In genomic region chr6:61347045-61347838, GRCm38 (mm10) we compare ENCODE assay signal across 11 mouse cellular contexts.
DNase-seq lines count a peak whose midpoint lies in the region; ATAC-seq and TF ChIP-seq lines count a peak whose summit lies in the region.
"Had no signal": no experiment of that assay in that cellular context is flagged by ENCODE, and none has a peak within 500 bp of the region (broad histone marks: within the 10 kb centered on the region; RNA-seq: fewer than 3 reads in every experiment).

No protein-coding gene starts in this region.

- no peaks in the 10 kb centered on the region for H3K4me1 ChIP-seq in cerebellum, adult 2 months (ENCODE audit: control insufficient read depth, insufficient read depth, low read length)
- H3K4me1 ChIP-seq in kidney, postnatal 0 days (replicated peaks; ENCODE audit: insufficient read depth, low read length), result no peaks in the 10 kb centered on the region
- no peaks in the 10 kb centered on the region for H3K4me1 ChIP-seq in kidney, embryonic 16.5 days (ENCODE audit: insufficient read depth, low read length)
- H3K4me1 ChIP-seq in forebrain, postnatal 0 days (ENCODE audit: insufficient read depth), result no peaks in the 10 kb centered on the region
- H3K4me1 ChIP-seq: liver, embryonic 13.5 days; neural tube, embryonic 12.5 days; stomach, embryonic 15.5 days had no signal

- H3K4me2 ChIP-seq in kidney, postnatal 0 days (ENCODE audit: low read length), result no peak overlapping the region
- H3K4me2 ChIP-seq in kidney, embryonic 16.5 days (replicated peaks; ENCODE audit: low read depth, low read length), result no peak overlapping the region
- no peak overlapping the region for H3K4me2 ChIP-seq in forebrain, postnatal 0 days (ENCODE audit: low read depth)
- H3K4me2 ChIP-seq: liver, embryonic 13.5 days; neural tube, embryonic 12.5 days; stomach, embryonic 15.5 days had no signal

- peak in 1 of 2 experiments; percentile 30 for DNase-seq in cerebellum, adult 2 months
- DNase-seq in cerebellum, adult 8-10 months, result no peak
- peak; percentile 53 for DNase-seq in kidney, postnatal 0 days (ENCODE audit: low spot score)
- DNase-seq in A20 (ENCODE audit: low read depth, low spot score), result peak; percentile 14
- DNase-seq in forebrain, postnatal 0 days, result peak; percentile 73
- DNase-seq in urinary bladder, postnatal 36 days (ENCODE audit: low spot score in 2 of 2), result no peak
- DNase-seq in thymus, postnatal 25 days, result no peak
- DNase-seq: liver, embryonic 13.5 days had no signal

- no peaks in the 10 kb centered on the region for H3K36me3 ChIP-seq in kidney, postnatal 0 days (ENCODE audit: insufficient read depth, low read length)
- H3K36me3 ChIP-seq in kidney, embryonic 16.5 days (ENCODE audit: insufficient read depth, low read length), result no peaks in the 10 kb centered on the region
- H3K36me3 ChIP-seq in forebrain, postnatal 0 days (ENCODE audit: insufficient read depth), result no peaks in the 10 kb centered on the region
- H3K36me3 ChIP-seq: liver, embryonic 13.5 days; neural tube, embryonic 12.5 days; stomach, embryonic 15.5 days had no signal

- WGBS in cerebellum, adult 2 months, result 74% methylated on average over 5 of the region's 5 CpGs
- 76% methylated on average over 5 of the region's 5 CpGs for WGBS in kidney, postnatal 0 days
- 80% methylated on average over 5 of the region's 5 CpGs for WGBS in kidney, embryonic 16.5 days
- 70% methylated on average over 5 of the region's 5 CpGs for WGBS in forebrain, postnatal 0 days

- no peaks in the 10 kb centered on the region for H3K27me3 ChIP-seq in cerebellum, adult 2 months (ENCODE audit: control insufficient read depth, insufficient read depth, low read length)
- H3K27me3 ChIP-seq in kidney, postnatal 0 days (ENCODE audit: insufficient read depth, low read length), result no peaks in the 10 kb centered on the region
- H3K27me3 ChIP-seq in kidney, embryonic 16.5 days (ENCODE audit: insufficient read depth, low read length), result no peaks in the 10 kb centered on the region
- H3K27me3 ChIP-seq in forebrain, postnatal 0 days (ENCODE audit: insufficient read depth, low read length), result no peaks in the 10 kb centered on the region
- H3K27me3 ChIP-seq: liver, embryonic 13.5 days; neural tube, embryonic 12.5 days; stomach, embryonic 15.5 days had no signal

- ATAC-seq in kidney, postnatal 0 days (replicated peaks; ENCODE audit: low FRiP score, low read depth), result no peak
- ATAC-seq in kidney, embryonic 16.5 days (ENCODE audit: low FRiP score, low TSS enrichment), result no peak
- ATAC-seq in forebrain, postnatal 0 days, result no peak

- H3K27ac ChIP-seq in cerebellum, adult 2 months (ENCODE audit: insufficient read depth, low read length), result no peak overlapping the region
- no peak overlapping the region for H3K27ac ChIP-seq in kidney, postnatal 0 days
- H3K27ac ChIP-seq in kidney, embryonic 16.5 days (ENCODE audit: low read length), result no peak overlapping the region
- no peak overlapping the region for H3K27ac ChIP-seq in forebrain, postnatal 0 days (ENCODE audit: low read depth, low read length)
- H3K27ac ChIP-seq: liver, embryonic 13.5 days; neural tube, embryonic 12.5 days; stomach, embryonic 15.5 days had no signal

- H3K9me3 ChIP-seq in kidney, postnatal 0 days (replicated peaks; ENCODE audit: low read length), result no peaks in the 10 kb centered on the region
- H3K9me3 ChIP-seq in kidney, embryonic 16.5 days (ENCODE audit: low read length), result no peaks in the 10 kb centered on the region
- H3K9me3 ChIP-seq in forebrain, postnatal 0 days (ENCODE audit: low read length), result no peaks in the 10 kb centered on the region
- H3K9me3 ChIP-seq: liver, embryonic 13.5 days; neural tube, embryonic 12.5 days; stomach, embryonic 15.5 days had no signal

- TF ChIP-seq POLR2A in cerebellum, adult 2 months (IDR thresholded peaks at IDR 0.05; ENCODE audit: borderline replicate concordance, insufficient read depth, low read length), result no peak

- no peak overlapping the region for H3K9ac ChIP-seq in kidney, postnatal 0 days (ENCODE audit: low read depth, low read length)
- no peak overlapping the region for H3K9ac ChIP-seq in kidney, embryonic 16.5 days (replicated peaks; ENCODE audit: low read length)
- no peak overlapping the region for H3K9ac ChIP-seq in forebrain, postnatal 0 days
- H3K9ac ChIP-seq: liver, embryonic 13.5 days; neural tube, embryonic 12.5 days; stomach, embryonic 15.5 days had no signal

- TF ChIP-seq CTCF in cerebellum, adult 2 months (IDR thresholded peaks at IDR 0.05; ENCODE audit: borderline replicate concordance, insufficient read depth, low read depth, low read length), result peak; percentile 25; the same call in 1 of the 2 replicates
- peak; percentile 71 for TF ChIP-seq CTCF in kidney, postnatal 0 days (IDR thresholded peaks at IDR 0.05; ENCODE audit: low read depth)
- TF ChIP-seq CTCF in forebrain, postnatal 0 days (IDR thresholded peaks at IDR 0.05; ENCODE audit: low read depth), result peak; percentile 69

- H3K4me3 ChIP-seq in cerebellum, adult 2 months (replicated peaks; ENCODE audit: insufficient read depth, low read depth, low read length), result no peak overlapping the region
- H3K4me3 ChIP-seq in kidney, postnatal 0 days (replicated peaks; ENCODE audit: low read depth, low read length), result no peak overlapping the region
- no peak overlapping the region for H3K4me3 ChIP-seq in kidney, embryonic 16.5 days (ENCODE audit: low read length)
- H3K4me3 ChIP-seq in forebrain, postnatal 0 days (ENCODE audit: low read depth, low read length), result no peak overlapping the region
- H3K4me3 ChIP-seq: liver, embryonic 13.5 days; neural tube, embryonic 12.5 days; stomach, embryonic 15.5 days had no signal

Comparison
In these comparisons a context has a peak if more than half of its experiments do, and no peak if none do; other contexts are left out.
1. DNase-seq: peak in kidney, postnatal 0 days (single experiment), A20 (single experiment) and forebrain, postnatal 0 days (single experiment); none in cerebellum, adult 8-10 months (single experiment), urinary bladder, postnatal 36 days (0 of 2) and thymus, postnatal 25 days (single experiment).
2. Peak in every context shown above with its lines, with median percentiles within 50 percentile points of each other: CTCF ChIP-seq.